Mouse (Mus musculus) limb, embryonic 14.5 days (tissue): ENCODE measurements around the gene Abcb8. TPM values are rescaled to one million over a fixed set of nuclear protein-coding genes. Genes with fewer than 3 reads are reported as not detected.
A peak's percentile ranks its signal among the peaks of the same experiment; 100 is the strongest.

ENCODE experiments used
- ATAC-seq: fragments of 200-750 bp; cut with Nextera tagmentation; 2 replicates; pipeline ENCODE4 v1.8.0; 2017; ENCODE audit warnings: low read depth, moderate number of reproducible peaks, moderate TSS enrichment; ENCODE audit not compliant: low FRiP score
- DNase-seq: peaks from one replicate; pipeline ENCODE4 v3.0.0-alpha.2; 2015; ENCODE audit warnings: low spot score
- H3K27ac ChIP-seq: fragments of 300-500 bp; sonication (generic); replicated peaks from 2 replicates; pipeline ENCODE4 v1.5.1; 2014; ENCODE audit warnings: low read depth, mild to moderate bottlenecking, low read length, moderate library complexity, mixed read lengths
- H3K27me3 ChIP-seq: fragments of 300-500 bp; sonication (generic); 2 replicates; pipeline ENCODE4 v1.6.1; 2014; ENCODE audit warnings: low read length, mixed read lengths; ENCODE audit not compliant: control insufficient read depth, insufficient read depth
- H3K36me3 ChIP-seq: fragments of 300-500 bp; sonication (generic); 2 replicates; pipeline ENCODE4 v1.6.1; 2014; ENCODE audit warnings: mild to moderate bottlenecking, low read length, moderate library complexity, mixed read lengths; ENCODE audit not compliant: control insufficient read depth, insufficient read depth
- H3K4me1 ChIP-seq: fragments of 300-500 bp; sonication (generic); 2 replicates; pipeline ENCODE4 v1.6.1; 2014; ENCODE audit warnings: antibody characterized with exemption, low read length, mixed read lengths; ENCODE audit not compliant: control insufficient read depth, insufficient read depth
- H3K4me2 ChIP-seq: fragments of 300-500 bp; sonication (generic); replicated peaks from 2 replicates; pipeline ENCODE4 v1.6.1; 2014; ENCODE audit warnings: low read depth, mild to moderate bottlenecking, low read length, moderate library complexity; ENCODE audit not compliant: severe bottlenecking
- H3K4me3 ChIP-seq: fragments of 300-500 bp; sonication (generic); replicated peaks from 2 replicates; pipeline ENCODE4 v1.5.1; 2014; ENCODE audit warnings: low read length
- H3K9ac ChIP-seq: fragments of 300-500 bp; sonication (generic); 2 replicates; pipeline ENCODE4 v1.6.1; 2014; ENCODE audit warnings: mild to moderate bottlenecking, low read depth, low read length, moderate library complexity; ENCODE audit not compliant: severe bottlenecking
- H3K9me3 ChIP-seq: fragments of 300-500 bp; sonication (generic); 2 replicates; pipeline ENCODE4 v1.6.1; 2016; ENCODE audit warnings: low read length; ENCODE audit not compliant: control insufficient read depth
- POLR2A ChIP-seq: fragments of 200-500 bp; IDR thresholded peaks from 2 replicates; pipeline ENCODE4 v1.8.0; 2012; ENCODE audit warnings: inconsistent platforms, mild to moderate bottlenecking, moderate library complexity, borderline replicate concordance; ENCODE audit not compliant: insufficient read depth, insufficient read length; ENCODE audit errors: extremely low read depth
- WGBS: fragments of 180-500 bp; shearing (Covaris S2); extraction: QIAGEN DNeasy Blood & Tissue Kit; methylation state at CpG from one replicate; pipeline ENCODE4 v1.1.7; 2014; 5-methylcytosine and 5-hydroxymethylcytosine counted together
- polyA plus RNA-seq, 2 experiments: library from polyadenylated mRNA; depleted of rRNA in 1 of 2; stranded (reverse) in 1 of 2; unstranded in 1 of 2; fragments of >200 nt; fragmentation: Nextera tagmentation in 1 of 2; extraction: Ambion mirVana in 1 of 2; gene quantifications; 2 replicates each; pipeline versions ENCODE4 v1.2.1 to v1.2.3; 2012 to 2014

Abcb8 gene
- polyA plus RNA-seq, 2 experiments, result 35.8 to 45.3 TPM

DNA sequence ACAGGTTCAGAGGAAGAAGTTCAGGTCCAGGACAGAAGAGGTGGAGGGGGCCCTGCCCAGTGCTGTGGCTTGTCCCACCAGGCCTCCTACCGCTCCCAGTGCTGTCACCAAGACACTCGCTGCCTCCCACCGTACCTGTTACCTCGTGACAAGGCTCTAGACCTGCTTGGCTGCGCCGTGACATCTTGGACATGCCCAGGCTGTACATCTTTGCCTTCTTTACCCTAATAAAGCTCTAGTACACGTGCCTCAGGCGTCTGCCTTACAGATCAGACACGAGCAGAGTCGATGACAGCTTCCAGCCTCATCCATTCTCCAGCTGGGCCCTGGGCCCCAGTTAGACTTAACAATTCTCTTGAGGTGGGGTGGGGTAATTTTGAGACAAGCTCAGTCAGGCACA lies 24.1 kb downstream of the Abcb8 start:
- H3K9me3 ChIP-seq, result no peaks in the 10 kb centered on the region
- H3K36me3 ChIP-seq, result peaks cover 28% of the 10 kb centered on the region
- WGBS, result 79% methylated on average over 10 of the region's 10 CpGs
- H3K27me3 ChIP-seq, result no peaks in the 10 kb centered on the region
- TF ChIP-seq POLR2A, result no peak
- H3K4me2 ChIP-seq, result no peak overlapping the region
- H3K4me3 ChIP-seq, result no peak overlapping the region
- DNase-seq, result no peak
- H3K27ac ChIP-seq, result no peak overlapping the region
- H3K4me1 ChIP-seq, result peaks cover 16% of the 10 kb centered on the region
- no peak overlapping the region for H3K9ac ChIP-seq
- ATAC-seq, result no peak

- no peak for ATAC-seq
- Histone ChIP-seq H3K4me1 (peaks cover 13% of the 10 kb centered on the region; the same call in 1 of the 2 replicates), H3K36me3 (peaks cover 28% of the 10 kb centered on the region), H3K9me3 (no peaks in the 10 kb centered on the region), H3K4me3 (no peak overlapping the region), H3K27ac (no peak overlapping the region), H3K4me2 (no peak overlapping the region), H3K27me3 (no peaks in the 10 kb centered on the region), H3K9ac (no peak overlapping the region)
- no peak for DNase-seq
- TF ChIP-seq POLR2A, result no peak
- 86% methylated on average over 9 of the region's 9 CpGs for WGBS
Measured at GRCm38 (mm10) chr5:24420381-24420780, 26.9 kb downstream of the Abcb8 start.

- peak within 1 kb of the TSS; percentile 92 for H3K27ac ChIP-seq
- DNase-seq (peak; percentile 99), ATAC-seq (peak; percentile 95)
- H3K36me3 ChIP-seq, result peaks cover 28% of the 10 kb centered on the region
- peak within 1 kb of the TSS; percentile 71 for H3K9ac ChIP-seq
- H3K4me2 ChIP-seq, result peak within 1 kb of the TSS; percentile 94
- H3K4me1 ChIP-seq, result peaks cover 38% of the 10 kb centered on the region
- peak; percentile 41; the same call in 1 of the 2 replicates for TF ChIP-seq POLR2A
- whole genome bisulfite sequencing, result 1% methylated on average over 46 of the region's 46 CpGs
- peak within 1 kb of the TSS; percentile 68 for H3K4me3 ChIP-seq
- H3K27me3 ChIP-seq, result no peaks in the 10 kb centered on the region
- H3K9me3 ChIP-seq, result no peaks in the 10 kb centered on the region
Measured at GRCm38 (mm10) chr5:24423129-24424003, 29.9 kb downstream of the Abcb8 start, which contains the start of the genes Cdk5 and Slc4a2. Gene Cdk5 (minus strand): TSS chr5:24423530. Gene Slc4a2 (plus strand): TSS chr5:24423837.

DNA sequence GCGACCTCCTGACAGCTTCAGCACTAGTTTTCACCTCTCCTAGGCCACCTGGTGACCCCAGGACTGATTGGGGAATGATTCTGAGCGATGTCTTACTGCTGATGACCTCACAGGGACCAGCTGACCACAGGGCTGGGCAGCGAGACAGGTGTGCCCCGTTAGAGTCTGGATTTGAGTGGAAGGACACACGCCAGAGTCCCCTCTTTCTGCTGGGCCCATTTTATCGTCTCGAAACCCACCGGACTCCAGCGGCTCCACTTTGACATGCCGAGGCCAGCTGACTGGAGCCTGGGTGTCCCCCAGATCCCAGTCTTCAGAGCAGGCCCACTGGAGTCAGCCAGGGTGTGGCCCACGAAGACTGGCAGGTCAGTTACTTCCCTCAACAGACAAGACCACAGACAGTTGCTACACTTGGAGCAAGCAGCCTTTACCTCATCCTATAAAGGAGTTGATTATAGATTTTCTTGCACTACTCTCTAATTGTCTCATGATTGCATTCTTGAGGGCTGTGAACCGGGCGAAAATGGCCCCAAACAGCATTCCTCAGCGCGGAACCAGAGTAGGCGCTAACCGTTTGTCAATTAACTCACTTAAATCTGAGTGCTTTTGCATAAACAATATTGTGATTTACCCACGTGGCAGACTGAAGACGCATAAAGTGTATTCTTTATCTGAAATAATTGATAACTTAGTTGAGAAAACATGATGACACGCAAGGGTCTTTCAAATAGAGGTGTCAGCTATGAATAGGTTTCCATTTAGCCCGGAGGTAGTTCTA lies 30.7 kb downstream of the Abcb8 start:
- ATAC-seq (no peak), DNase-seq (no peak)
- Histone ChIP-seq H3K36me3 (peaks cover 25% of the 10 kb centered on the region), H3K4me3 (peak overlapping the region; percentile 68), H3K27me3 (no peaks in the 10 kb centered on the region), H3K4me1 (peaks cover 41% of the 10 kb centered on the region), H3K4me2 (peak overlapping the region; percentile 94), H3K9me3 (no peaks in the 10 kb centered on the region), H3K27ac (peak overlapping the region; percentile 92), H3K9ac (peak overlapping the region; percentile 67)
- no peak for TF ChIP-seq POLR2A
- WGBS, result 13% methylated on average over 21 of the region's 21 CpGs

- peak overlapping the region; percentile 92 for H3K27ac ChIP-seq
- DNase-seq, result peak; percentile 91
- peak; percentile 50 for ATAC-seq
Measured at GRCm38 (mm10) chr5:24424861-24425411, 31.5 kb downstream of the Abcb8 start.

More at GRCm38 (mm10) chr5:24424861-24425411, 31.5 kb downstream of the Abcb8 start:
- 0 out of 2 replicates have a peak, but pooled peaks have one; percentile 34 for TF ChIP-seq POLR2A
- H3K27me3 ChIP-seq, result no peaks in the 10 kb centered on the region
- peaks cover 41% of the 10 kb centered on the region for H3K4me1 ChIP-seq
- H3K9me3 ChIP-seq, result no peaks in the 10 kb centered on the region
- peak overlapping the region; percentile 68 for H3K4me3 ChIP-seq
- peaks cover 25% of the 10 kb centered on the region for H3K36me3 ChIP-seq
- peak overlapping the region; percentile 67 for H3K9ac ChIP-seq
- peak overlapping the region; percentile 94 for H3K4me2 ChIP-seq
- 1% methylated on average over 32 of the region's 60 CpGs for WGBS
